Mouse (Mus musculus): ENCODE measurements around the gene Tmem230.
"Not testable (repeated sequence)": the region's sequence is repeated elsewhere in the genome, so short reads cannot be mapped to it uniquely, and the experiment has no call there.

Tmem230 gene

DNA sequence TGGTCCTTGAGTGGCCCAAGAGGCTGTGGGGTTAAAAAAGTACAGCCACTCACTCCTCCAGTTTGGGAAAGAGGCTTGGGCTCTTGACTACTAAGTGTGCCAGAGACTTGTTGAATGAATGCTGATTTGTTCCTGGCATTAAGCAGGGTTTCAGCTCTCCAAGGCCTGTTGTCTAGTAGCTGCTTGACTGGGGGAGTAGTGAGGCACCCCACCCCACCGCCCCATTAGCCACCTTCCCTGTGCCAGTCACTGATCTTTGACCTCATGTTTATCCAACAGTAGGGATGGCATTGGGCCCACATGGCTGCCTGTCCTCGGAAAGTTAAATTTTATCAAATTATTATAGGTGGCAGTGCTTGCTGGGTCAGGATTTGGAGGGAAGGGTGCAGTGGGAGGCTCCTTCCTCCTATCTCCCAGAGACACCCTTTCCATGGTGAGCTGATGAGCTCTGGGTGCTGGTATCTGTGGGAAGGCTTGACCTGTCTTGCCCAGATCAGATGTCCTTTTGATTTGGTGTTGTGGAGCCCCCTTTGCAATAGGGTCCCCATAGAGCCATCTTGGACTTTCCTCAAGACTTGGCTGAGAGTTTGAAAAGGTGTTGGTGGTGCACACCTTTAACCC is 22.8 kb upstream of the Tmem230 start:
- no peak for DNase-seq

DNA sequence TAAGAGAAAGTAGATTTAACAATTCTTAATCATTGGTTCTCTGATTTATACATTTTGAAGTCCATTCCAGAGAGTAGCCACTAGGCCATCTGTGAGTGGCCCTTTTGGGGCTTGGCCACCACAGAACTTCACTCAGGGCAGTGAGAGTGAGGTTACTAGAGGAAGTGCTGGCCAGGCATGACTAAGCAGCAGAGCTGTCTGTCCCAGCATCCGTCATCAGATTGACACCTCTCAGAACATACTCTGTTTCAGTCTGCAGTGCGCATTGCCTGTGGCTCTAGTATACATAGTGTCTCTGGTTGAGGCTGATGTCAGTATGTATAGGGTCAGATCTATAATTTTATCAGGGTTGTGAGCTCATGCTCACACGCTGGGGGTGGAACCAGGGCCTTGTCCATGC is 21.6 kb upstream of the Tmem230 start:
- no peak for DNase-seq

DNA sequence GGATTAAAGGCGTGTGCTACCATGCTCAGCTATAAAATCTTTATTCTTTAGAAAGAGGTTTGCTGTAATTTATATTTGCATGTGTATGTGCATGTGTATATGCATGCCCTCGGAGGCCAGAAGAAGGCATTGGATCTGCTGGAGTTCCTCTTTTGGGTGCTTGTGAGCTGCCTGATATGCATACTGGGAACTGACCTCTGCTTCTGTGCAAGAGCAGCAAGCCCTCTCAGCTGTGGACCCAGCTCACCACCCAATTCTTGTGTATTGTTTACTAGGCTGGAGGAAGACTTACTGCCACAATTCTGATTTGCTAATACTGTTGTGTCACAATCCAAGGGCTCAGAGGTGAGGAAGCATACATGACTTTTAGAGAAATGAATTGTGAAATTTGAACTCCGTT is 18.5 kb upstream of the Tmem230 start:
- no peak for DNase-seq

DNA sequence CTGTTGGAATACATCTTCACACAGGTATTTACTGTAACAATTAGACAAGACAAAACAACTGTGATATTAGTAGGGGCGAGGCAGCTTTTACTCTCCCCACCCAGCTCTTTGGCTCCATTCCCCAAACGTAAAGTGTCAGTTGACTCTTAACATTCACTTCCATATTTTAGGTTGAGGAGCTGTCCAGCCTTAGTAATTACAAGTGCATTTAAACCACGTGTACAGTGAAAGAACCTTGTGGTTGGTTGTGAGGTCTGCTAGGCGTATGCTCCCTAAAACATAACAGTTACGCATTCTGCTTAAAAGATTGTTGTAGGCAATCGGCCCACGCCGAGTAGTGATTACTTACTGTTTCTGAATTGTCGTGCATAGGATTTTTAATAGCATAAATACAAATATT is 17.6 kb upstream of the Tmem230 start:
- DNase-seq, result no peak

DNA sequence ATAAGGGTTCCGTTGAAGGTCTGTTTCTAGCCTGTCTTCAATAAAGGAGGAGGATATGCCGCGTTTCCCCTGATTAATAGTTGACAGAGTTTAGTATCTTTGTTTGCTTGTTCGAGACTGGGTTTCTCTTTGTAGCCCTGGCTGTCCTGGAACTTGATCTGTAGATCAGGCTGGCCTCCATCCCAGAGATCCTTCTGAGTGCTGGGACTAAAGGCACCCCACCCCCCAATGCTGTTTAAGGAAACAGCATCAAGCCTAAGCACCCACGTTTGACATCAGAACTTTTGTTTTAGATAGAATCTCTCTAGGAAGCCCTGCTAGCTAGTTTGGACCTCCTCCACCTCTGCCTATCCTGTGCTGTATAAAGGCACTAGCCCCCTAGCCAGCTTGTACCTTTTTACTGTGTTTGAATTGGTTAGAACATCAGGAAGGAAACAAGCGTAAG is 16.7 kb upstream of the Tmem230 start:
- no peak for DNase-seq

DNA sequence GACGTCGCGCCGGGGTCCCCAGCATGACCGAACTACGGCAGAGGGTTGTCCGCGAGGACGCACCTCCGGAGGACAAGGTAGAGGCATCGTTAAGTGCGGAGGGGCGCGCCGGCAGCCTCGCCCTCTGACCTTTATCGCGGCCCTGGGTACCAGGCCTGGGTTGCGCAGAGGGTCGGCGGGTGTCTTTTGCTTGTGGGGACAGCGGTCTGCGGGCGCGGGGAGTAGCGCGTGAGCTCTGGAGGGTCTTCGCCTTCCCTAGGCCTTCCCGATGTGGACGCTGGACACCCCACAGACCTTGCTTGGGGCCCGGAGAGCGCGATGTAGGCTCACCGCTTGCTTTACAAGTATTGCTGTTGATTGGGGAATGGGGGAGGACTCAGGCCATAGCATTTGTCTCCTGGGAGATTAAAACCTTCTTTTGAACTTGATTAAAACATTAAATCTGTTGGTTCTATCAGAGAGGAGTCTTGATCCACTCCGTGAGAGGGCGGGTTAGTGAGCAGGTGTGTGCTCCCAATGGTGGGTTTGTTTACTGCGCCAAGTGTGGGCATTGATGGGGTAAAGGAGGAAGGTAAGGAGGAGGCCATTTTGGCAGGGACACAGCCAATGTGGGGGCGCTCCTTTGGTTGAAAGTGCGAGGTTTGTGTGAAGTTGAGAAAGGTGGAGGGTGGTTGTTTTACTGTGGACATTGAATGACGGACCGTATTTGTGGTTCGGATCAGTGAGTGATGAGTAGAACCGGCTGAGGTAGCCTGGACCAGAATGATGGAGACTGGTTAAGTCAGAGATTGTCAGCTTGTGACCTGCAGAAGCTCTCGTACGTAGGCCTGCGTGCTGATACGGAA is 16.0 kb upstream of the Tmem230 start:
- DNase-seq, result peak; percentile 64

DNA sequence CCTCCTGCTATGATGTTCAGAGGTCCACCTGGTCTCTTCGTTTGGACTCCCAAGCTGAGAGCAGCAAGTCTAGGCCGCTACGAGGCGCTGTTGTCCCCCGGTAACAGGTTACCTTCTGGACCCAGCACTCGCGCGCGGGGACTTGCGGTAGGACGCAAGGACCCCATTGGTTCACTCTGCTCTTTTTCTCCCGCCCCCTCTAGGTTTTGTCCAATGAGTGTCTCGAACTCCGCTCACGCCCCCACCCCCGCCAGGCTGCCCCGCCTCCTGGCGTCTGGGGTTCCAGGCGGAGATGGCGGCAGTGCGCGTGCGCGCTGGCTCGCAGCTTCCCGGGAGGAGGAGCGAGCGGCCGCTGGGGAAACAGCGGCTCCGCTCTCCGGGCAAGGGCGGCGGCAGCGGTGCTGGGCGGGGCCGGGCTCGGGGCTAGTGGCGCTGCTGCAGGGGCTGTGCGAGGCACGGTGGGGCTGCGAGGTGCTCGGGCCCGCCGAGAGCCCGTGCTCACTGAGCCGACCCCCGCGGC is 15.3 kb upstream of the Tmem230 start, which contains the start of gene Cds2:
Cds2 (plus strand) TSS at position 270 of the 520 bp plus-strand sequence.
- peak; percentile 99 for DNase-seq

DNA sequence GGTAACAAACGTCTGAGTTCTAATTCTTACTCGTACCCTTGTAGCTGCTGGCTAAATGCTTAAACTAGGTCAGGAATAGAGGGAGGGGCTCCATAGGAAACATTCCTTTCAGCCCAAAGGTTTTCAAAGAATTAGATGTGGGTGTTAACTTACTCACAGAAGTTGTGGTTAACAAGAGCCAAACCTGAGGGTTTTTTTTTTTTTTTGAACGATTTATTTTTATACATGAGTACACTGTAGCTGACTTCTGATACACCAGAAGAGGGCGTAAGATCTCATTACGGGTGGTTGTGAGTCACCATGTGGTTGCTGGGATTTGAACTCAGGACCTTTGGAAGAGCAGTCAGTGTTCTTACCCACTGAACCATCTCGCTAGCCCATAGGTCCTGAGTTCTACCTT is 14.6 kb upstream of the Tmem230 start:
- DNase-seq, result no peak

DNA sequence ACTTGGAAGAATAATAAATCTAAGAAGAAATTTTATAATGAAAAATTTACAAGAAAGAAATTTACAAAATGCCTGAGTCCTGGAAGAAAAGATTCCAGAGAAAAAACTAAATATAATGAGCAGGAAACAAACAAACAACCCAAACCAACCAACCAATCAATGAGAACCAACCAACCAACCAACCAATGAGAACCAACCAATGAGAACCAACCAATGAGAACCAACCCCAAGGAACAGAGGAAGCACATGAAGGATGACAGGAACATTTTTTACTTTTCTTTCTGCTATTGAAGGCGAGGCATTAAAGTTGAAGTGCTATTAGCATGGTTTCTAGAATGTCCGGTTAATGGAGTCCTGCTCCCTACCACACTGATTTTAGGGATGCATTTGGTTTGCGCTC is 13.0 kb upstream of the Tmem230 start:
- no peak for DNase-seq

DNA sequence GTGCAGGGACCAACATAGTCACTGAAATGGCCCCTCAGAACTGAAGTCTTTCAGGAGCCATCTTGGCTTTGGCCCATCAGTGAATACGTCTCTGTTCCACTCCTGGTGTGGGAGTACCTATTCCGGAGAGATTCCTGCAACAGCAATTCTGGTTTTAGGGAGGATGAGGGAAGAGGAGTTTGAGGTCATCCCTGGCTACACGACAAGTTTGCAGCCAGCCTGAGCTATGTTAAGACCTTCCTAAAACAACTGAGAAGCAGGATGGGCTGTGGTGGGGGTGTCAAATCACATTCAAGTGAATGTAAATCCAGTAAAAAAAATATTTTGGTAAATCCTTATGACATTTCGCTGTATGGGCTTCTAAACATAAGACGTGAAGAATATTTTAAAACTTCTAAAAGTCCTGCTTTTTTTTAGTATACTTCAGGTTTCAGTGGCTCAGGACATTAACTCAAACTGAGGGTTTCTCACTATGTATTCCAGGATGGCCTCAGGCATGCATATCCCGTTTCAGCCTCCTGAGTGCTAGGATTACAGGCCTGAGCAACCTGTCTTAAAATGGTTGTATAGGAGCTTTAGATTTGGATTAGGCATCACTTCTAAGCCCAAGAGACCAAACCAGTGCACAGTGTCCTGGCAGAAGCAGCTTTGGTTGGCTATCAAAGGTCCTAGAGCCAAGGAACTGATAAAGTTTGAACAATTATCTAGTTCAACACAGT is 9.9 kb upstream of the Tmem230 start:
- no peak for DNase-seq

DNA sequence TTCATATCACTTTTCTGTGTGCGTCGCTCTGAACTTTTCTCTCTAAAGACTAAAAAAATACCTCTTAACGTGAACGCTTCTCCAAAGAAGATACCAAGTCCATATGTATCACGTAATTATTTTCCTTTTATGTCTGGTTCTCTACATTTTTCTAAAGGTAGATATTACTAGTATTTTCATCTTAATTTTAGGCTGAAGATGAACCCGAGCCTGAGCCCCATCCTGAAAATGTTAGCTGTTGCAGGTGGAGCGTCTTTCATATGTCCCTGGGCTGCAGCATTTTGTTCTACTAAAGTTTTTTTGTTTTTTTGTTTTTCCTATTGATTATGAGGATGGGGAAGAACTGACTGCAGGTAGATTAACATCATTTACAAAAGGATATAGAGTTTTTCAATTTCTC is 6.0 kb upstream of the Tmem230 start:
- DNase-seq, result no peak

DNA sequence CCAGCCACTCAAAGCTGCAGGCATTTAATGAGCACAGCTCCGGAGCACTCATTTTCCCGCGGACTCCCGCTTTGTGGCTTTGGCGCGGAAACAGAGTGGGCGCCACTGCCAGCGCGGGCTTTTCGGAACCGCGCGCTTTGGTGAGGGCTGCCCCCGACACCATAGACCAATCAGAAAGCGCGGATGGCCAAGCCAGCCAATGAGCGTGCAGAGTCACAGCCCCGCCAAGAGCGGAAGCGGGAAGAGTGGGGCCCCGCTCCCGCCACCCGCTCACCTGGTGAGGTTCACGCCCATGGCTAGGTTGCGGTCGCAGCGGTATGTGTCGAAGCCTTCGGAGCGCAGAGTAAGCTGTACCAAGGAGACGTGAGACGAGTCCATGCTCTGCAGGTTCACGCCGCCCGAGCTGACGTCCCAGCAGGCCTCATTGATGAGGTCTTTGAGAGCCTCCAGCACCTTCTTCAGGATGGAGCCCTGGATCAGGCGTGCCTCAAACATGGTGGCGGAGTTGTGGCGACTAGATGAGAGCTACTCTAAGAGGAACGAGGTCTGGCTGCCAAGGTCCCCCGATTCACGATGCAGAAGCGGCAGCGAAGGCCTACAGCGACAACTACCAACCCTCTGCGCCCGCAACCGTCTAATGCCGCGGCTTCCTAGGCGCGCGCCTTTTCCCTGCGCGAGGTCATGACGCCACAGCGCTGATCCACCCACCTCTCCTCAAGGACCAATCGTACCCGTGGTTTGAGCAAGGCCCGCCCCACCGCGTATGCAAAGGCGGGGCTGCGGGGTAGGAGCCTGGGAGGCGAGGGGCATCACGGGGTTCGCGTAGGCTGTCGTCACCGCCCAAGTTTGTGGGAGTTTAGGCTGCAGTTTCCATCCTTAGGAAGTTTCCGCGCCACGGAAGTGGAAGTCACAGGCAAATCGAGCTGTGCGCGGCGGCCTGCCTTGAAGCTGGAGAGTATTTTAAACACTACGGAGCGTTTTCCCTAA is 5.2 kb upstream of the Tmem230 start, which contains the start of gene Pcna:
Pcna (minus strand) TSS at position 773 of the 987 bp plus-strand sequence.
- DNase-seq, result peak; percentile 95

DNA sequence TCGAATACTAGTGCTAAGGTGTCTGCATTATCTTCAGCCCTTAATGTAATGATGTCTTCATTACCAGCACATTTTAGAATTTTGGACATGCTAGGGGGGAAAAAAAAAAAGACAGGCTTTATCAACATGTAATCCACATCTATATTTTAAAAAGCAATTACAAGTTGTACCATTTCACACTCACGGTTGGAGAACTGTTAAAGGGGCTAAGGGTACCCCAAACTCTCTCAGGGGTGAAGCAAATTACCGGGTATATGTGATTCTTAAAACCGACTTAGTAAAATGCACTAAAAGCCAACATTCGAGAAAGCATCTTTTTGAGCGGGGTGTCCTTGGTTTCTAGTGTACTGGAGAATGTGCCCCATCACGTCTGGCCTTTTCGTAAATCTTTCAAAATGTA is 4.3 kb upstream of the Tmem230 start:
- DNase-seq, result no peak

DNA sequence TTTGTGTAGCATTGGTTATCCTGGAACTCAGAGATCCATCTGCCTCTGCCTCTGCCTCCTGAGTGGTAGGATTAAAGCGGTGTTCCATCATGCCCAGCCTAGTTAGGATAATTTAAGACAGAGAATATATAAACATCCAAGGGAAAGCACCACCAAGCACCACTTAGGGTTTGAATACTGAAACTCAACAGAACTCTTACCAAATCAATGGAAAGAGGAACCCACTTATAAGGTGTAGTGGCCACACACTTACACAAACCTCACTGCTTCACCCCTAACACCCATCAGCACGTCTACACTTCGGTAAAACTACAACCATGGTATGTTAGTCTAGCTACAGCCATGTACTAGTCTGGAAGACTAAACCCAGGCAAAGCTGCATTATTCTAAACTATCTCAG is 4.2 kb downstream of the Tmem230 start:
- DNase-seq, result no peak

DNA sequence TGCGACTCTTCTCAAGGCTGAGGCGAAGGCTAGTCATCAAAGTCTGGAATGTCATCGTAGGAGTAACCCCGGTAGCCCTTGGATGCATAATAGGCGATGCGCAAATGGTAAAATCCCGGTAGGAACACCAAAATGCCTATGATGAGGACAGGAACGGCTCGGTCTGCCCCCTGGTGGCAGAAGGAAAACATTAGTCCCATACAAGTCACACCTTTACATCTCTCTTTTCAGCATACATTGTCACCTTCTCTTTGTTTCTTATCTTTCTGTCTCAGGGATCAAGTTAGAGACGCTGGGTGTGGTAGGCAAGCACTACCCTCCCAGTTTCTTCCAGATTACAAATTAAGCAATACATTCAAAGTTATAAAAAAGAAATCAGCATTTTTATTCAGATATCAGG is 7.2 kb downstream of the Tmem230 start:
- not testable (repeated sequence) for DNase-seq

DNA sequence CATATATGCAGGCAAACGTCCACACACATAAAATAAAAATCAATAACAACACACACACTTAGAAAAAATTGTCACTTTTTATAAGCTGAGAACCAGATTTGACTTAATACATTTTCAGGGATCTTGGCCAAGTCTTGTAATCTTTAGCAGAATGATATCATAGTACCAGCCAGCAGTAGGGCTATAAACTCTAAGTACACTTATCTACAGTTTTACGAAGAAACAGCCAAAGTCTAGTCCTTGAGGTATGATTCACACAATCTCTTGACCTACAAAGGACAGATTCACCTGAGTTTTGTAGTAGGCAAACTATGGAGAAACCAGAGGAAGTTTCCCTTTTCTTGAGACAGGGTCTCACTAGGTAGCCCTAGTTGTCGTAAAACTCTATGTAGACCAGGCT is 8.2 kb downstream of the Tmem230 start:
- DNase-seq, result not testable (repeated sequence)

DNA sequence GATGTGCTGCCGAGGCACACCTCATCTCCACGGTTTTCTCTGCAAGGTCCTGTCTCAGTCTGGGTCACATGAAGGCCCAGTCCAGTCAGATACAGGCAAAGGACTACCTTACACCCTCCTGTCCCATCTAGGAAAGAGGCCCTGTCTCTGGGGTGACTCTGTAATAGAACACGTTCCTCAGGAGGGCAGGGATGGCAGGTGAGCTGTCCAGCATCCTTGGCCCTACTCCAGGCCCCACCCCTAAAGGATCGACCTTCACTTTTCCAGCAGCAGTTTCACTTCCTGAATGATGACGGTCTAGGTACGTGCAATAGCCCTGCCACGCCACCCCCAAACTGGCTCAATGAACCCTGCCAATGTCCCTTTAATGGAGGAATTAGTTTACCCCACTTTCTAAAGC is 11.6 kb downstream of the Tmem230 start:
- DNase-seq, result no peak

DNA sequence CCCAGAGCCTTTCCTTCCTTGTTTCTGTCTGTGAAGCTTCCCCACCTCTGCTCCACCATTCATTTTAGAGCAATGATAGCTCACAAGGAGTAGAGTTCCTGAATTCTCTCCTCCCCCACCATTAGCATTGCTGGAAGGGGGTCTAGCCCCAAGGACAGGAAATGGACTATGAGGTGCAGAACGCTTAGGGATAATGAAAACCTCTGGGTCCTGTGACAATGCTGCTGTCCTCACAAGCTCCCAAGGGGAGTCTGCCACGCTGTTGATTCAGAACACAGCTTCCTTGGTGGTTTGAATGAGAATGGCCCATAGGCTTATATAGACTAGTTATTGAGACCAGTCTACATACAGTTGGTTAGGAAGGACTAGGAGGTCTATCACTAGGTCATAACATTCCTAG is 12.3 kb downstream of the Tmem230 start:
- no peak for DNase-seq

DNA sequence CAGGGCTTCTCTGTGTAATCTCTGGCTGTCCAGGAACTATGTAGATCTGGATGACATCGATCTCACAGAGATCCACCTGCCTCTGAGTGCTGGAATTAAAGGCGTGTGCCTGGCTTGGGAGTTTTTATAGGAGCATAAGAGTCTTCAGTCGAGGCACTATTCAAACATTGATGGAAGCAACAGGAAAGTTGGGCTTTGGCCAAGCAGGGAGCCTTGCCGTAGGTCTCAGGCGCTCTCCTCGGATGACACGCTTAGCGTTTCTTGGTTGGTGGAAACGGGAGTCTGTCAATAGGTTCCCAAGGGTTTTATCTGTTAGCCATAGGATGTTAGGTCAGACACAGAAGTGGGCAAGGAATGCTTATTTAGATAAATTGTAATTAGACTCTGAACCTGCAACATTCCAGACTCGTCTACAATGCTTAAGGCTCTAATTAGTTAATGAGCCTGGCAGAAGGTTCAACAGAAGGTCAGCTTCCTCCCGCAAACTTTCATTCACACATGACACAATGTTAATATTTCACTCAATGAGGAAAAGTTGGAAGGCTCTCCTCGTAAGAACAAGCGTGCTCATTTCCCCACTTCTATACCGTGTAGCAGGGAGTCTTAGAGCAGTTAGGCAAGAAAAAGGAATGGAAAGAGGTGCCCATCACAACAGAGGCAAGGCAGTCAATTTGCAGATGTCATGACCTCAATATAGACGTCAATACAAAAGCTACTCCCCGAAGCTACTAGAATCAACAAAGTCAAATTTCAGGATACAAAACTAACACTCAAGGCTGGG is 13.4 kb downstream of the Tmem230 start:
- DNase-seq, result no peak

DNA sequence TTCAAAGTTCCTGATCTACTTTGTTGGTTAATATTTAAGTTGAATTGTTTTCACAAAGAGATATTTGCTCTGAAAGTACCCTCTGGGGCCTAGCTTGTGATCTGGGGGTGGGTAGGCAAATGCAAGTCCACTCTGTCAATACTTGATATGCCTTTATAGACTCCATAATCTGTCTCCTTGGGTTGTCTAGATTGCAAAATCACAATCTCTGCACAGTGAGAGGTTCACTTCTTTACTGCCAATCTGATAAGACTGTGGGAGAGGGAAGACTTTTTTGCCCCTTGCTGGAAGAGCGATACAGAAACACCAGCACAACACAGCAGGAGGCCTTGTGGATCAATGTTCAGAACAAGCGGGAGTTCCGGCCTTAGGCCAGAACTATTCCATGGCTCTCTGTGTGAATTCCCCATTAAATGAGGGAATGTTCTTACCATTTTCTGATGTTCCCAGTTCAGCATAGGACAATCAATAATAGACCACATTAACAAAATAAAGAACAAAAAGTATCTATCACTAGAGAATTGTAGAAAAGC is 15.1 kb downstream of the Tmem230 start:
- DNase-seq, result no peak

DNA sequence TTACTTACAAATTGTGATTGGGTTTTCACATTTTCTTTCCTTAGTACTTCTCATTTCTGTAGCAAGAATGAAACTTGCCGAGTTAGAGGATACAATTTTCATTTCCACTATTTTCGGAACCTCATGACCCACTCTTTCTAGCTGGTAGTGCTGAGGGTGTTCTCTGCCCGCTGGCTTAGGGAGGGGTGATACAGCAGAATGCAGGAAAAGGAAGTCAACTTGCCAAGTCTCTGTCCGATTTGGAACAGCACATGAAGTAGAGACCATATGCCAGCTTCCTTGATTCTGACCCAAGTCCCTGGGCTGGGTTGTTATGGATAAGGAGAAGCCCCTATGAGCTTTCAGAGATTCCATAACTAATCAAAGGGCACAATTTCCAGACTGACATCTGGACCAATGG is 23.2 kb downstream of the Tmem230 start:
- DNase-seq, result no peak
